Mouse (Mus musculus) E14TG2a.4 (cell line): Measurements from ENCODE around the gene Ldlrad3.

Experiments
- H3K27me3 ChIP-seq: 2 replicates; pipeline ENCODE4 v1.6.1; 2014; ENCODE audit warnings: low read length, control low read depth; ENCODE audit not compliant: insufficient read depth
- H3K36me3 ChIP-seq: 2 replicates; pipeline ENCODE4 v1.6.1; 2014; ENCODE audit warnings: low read length, control low read depth; ENCODE audit not compliant: insufficient read depth
- H3K4me1 ChIP-seq: replicated peaks from 2 replicates; pipeline ENCODE4 v1.6.1; 2014; ENCODE audit warnings: low read depth, low read length, control low read depth
- H3K4me3 ChIP-seq: replicated peaks from 2 replicates; pipeline ENCODE4 v1.5.1; 2014; ENCODE audit warnings: mild to moderate bottlenecking, low read length
- H3K9me3 ChIP-seq: 2 replicates; pipeline ENCODE4 v1.6.1; 2014; ENCODE audit warnings: low read length, control low read depth
- CTCF ChIP-seq: conservative IDR thresholded peaks from 2 replicates; pipeline ENCODE4 v1.5.1; 2014; ENCODE audit warnings: low read length
- NANOG ChIP-seq: IDR thresholded peaks from 2 replicates; pipeline ENCODE4 v1.6.1; 2014; ENCODE audit warnings: borderline replicate concordance, low read length, mixed read lengths
- POU5F1 ChIP-seq: IDR thresholded peaks from 2 replicates; pipeline ENCODE4 v1.6.1; 2014; ENCODE audit warnings: low read length, borderline replicate concordance

Gene Ldlrad3

DNA sequence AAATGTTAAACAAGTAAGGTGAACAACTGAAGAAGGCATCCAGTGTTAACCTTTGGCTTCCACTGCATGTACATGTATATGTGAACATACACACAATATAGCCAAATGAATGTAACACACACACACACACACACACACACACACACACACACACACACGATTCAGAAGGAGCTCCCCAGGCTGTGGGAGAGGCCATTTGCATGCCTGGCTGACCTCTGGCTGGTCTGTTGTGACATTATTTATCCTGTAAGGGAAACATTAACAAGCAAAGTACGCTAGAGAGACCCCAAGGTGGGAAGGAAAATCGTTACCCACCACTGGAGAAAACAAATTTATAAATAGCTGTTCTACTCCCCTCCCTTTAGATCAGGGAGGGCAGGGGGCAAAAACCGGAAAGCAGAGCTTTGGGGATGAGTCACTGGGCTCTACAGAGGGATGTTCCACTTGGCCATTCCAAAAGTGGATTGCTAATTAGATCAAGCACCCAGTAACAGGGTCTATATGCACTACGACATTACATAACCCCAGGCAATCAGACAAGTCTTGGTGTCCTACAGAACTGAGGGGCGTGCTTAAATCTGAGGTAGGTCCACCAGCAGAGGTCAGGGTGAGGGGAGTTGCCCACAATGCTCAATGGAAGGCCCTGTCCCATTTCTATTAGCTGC is 174.7 kb downstream of the Ldlrad3 start:
- Histone ChIP-seq H3K27me3 (no peaks in the 10 kb centered on the region), H3K9me3 (no peaks in the 10 kb centered on the region), H3K36me3 (no peaks in the 10 kb centered on the region; the same call in 1 of the 2 replicates), H3K4me1 (peaks cover 9% of the 10 kb centered on the region), H3K4me3 (no peak overlapping the region)
- TF ChIP-seq CTCF = no peak
- TF ChIP-seq NANOG = no peak
- TF ChIP-seq POU5F1 = no peak

DNA sequence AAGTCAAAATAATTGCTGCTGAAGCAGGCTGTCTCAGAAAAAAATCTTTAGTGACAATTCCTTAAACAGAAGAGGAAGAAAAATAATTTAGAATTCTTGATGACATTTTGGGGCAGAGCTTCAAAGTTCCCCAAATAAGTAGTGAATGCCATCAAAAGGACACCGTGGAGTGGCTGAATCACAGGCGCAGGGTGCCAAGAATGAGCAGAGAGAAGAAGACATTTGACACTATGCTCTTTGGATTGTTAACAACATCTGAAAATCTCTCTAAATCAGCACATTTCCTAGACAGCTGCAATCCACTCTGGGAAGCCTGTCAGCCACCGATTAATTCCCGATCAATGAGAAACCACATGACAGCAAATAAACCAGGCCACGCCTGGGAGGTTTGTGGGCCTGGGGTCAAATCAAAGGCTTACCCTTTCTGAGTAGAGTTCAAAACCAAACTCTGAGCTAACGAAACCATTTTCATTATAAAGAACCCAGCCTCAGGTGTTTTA is 176.4 kb downstream of the Ldlrad3 start:
- no peak for TF ChIP-seq NANOG
- no peak for TF ChIP-seq CTCF
- no peak for TF ChIP-seq POU5F1
- H3K4me3 ChIP-seq = no peak overlapping the region
- H3K4me1 ChIP-seq = peaks cover 17% of the 10 kb centered on the region
- H3K9me3 ChIP-seq = no peaks in the 10 kb centered on the region
- H3K27me3 ChIP-seq = no peaks in the 10 kb centered on the region
- H3K36me3 ChIP-seq = peaks cover 3% of the 10 kb centered on the region; the same call in 1 of the 2 replicates

DNA sequence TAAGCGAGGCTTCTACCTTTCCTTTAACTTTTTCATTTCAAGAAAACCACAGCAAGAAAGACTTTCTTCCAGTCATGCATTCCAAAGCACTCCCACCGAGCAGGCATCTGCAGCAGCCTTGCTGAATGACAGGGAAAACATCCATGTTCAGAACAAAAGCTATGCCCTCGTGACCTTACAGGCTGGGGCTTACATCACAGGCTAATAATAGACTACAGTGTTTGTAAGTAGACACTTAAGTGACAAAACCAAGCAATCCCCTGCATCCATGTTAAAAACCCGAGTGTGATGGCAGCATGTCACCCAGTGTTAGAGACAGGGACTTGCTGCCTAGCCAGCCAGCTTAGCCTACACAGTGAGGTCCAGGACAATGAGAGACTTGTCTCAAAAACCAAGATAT is 180.0 kb downstream of the Ldlrad3 start:
- H3K4me3 ChIP-seq = no peak overlapping the region
- peaks cover 6% of the 10 kb centered on the region; the same call in 1 of the 2 replicates for H3K36me3 ChIP-seq
- no peaks in the 10 kb centered on the region for H3K9me3 ChIP-seq
- H3K4me1 ChIP-seq = peaks cover 22% of the 10 kb centered on the region
- TF ChIP-seq POU5F1 = no peak
- no peak for TF ChIP-seq NANOG
- no peak for TF ChIP-seq CTCF
- H3K27me3 ChIP-seq = no peaks in the 10 kb centered on the region

DNA sequence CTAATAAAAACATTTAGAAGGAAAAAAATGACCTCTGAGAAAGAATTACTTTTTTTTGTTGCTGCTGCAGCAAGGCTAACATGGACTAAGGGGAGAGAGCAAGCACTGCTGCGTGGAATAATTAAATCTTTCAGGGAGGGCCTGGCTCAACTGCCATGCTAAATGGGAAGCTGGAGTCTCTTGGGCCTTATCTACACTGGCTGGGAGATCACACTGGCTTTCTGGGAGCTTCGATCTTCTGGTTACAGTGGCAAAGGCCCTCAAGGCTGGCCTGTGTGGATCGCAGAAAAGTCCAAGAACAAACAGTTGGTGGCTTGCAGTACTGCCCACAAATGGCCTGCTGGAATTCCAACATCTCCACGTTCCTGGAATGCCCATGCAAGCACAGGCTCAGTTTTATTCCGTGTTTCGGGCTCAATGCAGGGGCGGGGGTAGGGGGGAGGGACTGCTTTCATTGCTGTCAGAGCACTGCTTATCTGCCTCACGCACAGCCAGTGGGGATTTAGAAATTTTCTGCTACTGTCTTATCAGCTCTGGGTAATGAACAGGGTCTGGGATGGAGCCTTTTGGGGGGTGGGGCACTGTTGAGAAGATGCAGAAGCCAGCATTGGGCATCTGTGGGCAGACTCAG is 180.7 kb downstream of the Ldlrad3 start:
- no peak for TF ChIP-seq NANOG
- no peak for TF ChIP-seq CTCF
- no peak for TF ChIP-seq POU5F1
- Histone ChIP-seq H3K9me3 (no peaks in the 10 kb centered on the region), H3K4me1 (peaks cover 22% of the 10 kb centered on the region), H3K36me3 (peaks cover 6% of the 10 kb centered on the region; the same call in 1 of the 2 replicates), H3K4me3 (no peak overlapping the region), H3K27me3 (no peaks in the 10 kb centered on the region)

DNA sequence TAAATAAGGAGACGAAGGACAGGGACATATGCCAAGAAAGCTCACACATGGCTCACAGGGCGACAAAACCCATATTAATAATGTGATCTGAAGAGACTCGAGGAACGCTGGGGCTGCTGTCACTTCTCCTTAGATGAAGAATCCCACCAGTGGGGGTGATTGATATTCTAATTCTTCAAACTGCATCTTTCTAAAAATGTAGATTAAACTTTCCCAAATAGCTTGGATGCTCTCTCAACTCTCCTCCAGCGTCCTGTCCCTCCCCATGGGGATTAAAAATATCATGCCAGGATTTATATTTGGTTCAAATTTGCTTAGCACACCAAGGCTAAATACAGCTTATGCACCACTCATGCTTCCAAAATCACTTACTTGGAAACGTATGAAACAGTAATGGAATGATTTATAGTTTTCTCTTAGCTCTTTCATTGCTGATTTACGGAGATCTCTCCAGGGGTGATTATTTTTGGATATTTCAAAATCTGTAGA is 182.4 kb downstream of the Ldlrad3 start:
- Histone ChIP-seq H3K36me3 (peaks cover 6% of the 10 kb centered on the region; the same call in 1 of the 2 replicates), H3K4me3 (no peak overlapping the region), H3K27me3 (no peaks in the 10 kb centered on the region), H3K9me3 (no peaks in the 10 kb centered on the region), H3K4me1 (peaks cover 22% of the 10 kb centered on the region)
- no peak for TF ChIP-seq CTCF
- TF ChIP-seq POU5F1 = no peak
- TF ChIP-seq NANOG = no peak

DNA sequence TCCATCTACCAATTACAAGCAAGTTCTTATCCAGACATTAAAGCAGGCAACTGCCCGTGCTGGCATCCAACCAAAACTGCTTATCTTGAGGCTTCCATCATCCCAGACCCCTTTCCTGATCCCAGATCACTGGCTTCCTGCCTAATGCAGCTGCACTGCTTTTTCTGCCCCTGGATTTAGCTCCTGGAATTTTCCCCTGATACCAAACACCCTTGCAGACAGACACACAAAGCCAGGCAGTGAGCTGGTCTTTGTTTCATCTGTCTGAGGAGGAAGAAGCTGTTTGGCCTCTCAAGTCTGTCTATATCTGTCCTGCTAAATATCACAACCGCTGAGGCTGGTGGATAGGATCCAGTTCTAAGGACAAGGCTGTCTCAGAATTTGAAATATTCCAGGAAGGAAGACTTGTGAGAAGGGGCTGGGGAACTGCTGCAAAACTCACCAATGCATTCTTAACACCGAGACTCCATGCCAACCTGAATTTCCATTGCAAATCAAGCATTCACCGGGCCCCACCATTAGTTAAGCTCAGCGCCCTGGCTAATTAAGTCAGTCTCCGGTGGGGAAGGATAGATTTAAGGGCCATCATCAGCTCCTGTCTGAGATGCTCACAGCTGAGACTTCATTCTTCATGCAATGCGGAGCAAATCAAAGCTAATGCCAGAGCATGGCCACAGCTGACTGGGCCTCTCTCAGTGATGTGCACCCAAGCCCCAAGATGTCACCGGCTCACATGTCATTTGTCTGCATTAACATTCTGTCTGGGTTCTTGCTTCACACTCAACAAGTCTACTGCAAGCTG is 183.0 kb downstream of the Ldlrad3 start:
- H3K9me3 ChIP-seq = no peaks in the 10 kb centered on the region
- H3K4me3 ChIP-seq = no peak overlapping the region
- peaks cover 22% of the 10 kb centered on the region for H3K4me1 ChIP-seq
- TF ChIP-seq CTCF = no peak
- no peak for TF ChIP-seq POU5F1
- TF ChIP-seq NANOG = no peak
- H3K36me3 ChIP-seq = peaks cover 12% of the 10 kb centered on the region
- H3K27me3 ChIP-seq = no peaks in the 10 kb centered on the region

DNA sequence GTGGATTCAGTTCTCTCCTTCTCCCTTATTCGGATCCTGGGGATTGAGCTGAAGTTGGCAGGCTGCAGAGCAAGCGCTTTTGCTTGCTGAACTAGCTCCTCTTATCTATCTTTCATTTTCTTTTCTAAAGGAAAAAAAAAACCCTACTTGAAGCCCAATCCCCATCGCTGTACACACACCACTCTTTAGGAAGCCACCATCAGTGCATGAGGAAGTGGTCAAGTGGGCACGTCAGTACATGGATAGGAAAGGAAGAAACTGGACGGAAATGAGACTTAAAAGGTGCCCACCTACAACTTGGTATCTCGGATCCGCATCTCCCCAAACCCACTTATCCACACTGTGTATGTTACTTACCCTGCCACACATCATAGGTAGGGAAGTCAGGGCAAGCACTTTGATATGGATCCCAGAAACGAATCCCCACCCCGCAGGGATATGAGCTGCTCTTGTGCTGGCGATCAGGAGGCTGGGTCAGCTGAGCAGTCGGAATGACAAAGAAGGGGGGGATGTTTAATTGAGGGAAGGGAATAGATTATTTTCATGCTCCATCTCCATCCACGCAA is 183.7 kb downstream of the Ldlrad3 start:
- Histone ChIP-seq H3K27me3 (no peaks in the 10 kb centered on the region), H3K36me3 (peaks cover 13% of the 10 kb centered on the region), H3K9me3 (no peaks in the 10 kb centered on the region)

DNA sequence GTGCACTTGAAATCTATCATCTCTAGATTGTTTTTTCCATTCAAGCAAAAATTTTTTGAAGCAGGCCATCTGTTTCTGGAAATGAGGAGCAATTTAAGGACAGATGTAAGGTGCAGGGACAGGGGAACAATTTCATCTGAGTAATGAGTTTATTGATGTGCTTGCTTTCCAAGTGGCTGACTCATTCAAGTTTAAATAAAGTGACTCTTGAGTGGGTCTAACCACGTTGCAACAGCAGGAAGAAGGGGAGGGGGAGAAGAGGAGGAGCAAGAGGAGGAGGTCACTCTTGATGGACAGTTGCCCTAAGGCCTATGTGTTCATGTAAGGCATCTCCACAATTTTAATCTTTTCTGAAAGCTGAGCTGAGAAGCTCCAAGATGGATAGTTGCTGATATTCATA is 184.5 kb downstream of the Ldlrad3 start:
- Histone ChIP-seq H3K27me3 (no peaks in the 10 kb centered on the region), H3K9me3 (no peaks in the 10 kb centered on the region), H3K4me1 (peaks cover 22% of the 10 kb centered on the region), H3K4me3 (no peak overlapping the region), H3K36me3 (peaks cover 13% of the 10 kb centered on the region)
- TF ChIP-seq POU5F1 = no peak
- no peak for TF ChIP-seq NANOG
- TF ChIP-seq CTCF = no peak

More for the DNA sequence above, 183.7 kb downstream of the Ldlrad3 start:
- Histone ChIP-seq H3K4me3 (no peak overlapping the region), H3K4me1 (peaks cover 22% of the 10 kb centered on the region)
- TF ChIP-seq NANOG = no peak
- no peak for TF ChIP-seq POU5F1
- no peak for TF ChIP-seq CTCF
